Mouse (Mus musculus): Measurements from ENCODE around the gene Cyth4.

GRCm38 (mm10) chr15:78554545-78555313, 42.1 kb upstream of the Cyth4 start:
- TF ChIP-seq POLR2A (IDR thresholded peaks at IDR 0.05; ENCODE audit: control insufficient read depth, extremely low read depth, insufficient read depth, low read length, poor library complexity) (no peak), CTCF (IDR thresholded peaks at IDR 0.05; ENCODE audit: borderline replicate concordance, control insufficient read depth, extremely low read depth, insufficient read depth, low read length, poor library complexity) (no peak)
